Mouse (Mus musculus) layer of hippocampus, adult 9-10 months (tissue): ENCODE results near the gene Gm49369.
"Not testable (repeated sequence)": the region's sequence is repeated elsewhere in the genome, so short reads cannot be mapped to it uniquely, and the experiment has no call there.

Source experiments
- DNase-seq: peaks from one replicate; pipeline ENCODE4 v3.0.0; 2022; ENCODE audit warnings: low spot score

Gm49369 gene

GRCm38 (mm10) chr7:142382567-142382966, at the start of gene Gm49369:
Gm49369 (minus strand) TSS chr7:142382667.
- no peak for DNase-seq

- DNase-seq = no peak
Measured at GRCm38 (mm10) chr7:142431106-142431505, 48.6 kb upstream of the Gm49369 start.

- no peak for DNase-seq
Measured at GRCm38 (mm10) chr7:142430160-142430678, 47.8 kb upstream of the Gm49369 start.

- DNase-seq = no peak
Measured at GRCm38 (mm10) chr7:142428213-142428612, 45.7 kb upstream of the Gm49369 start.

- no peak for DNase-seq
Measured at GRCm38 (mm10) chr7:142425641-142426213, 43.3 kb upstream of the Gm49369 start.

- DNase-seq = no peak
Measured at GRCm38 (mm10) chr7:142421826-142422225, 39.4 kb upstream of the Gm49369 start.

- no peak for DNase-seq
Measured at GRCm38 (mm10) chr7:142419887-142420286, 37.4 kb upstream of the Gm49369 start.

- no peak for DNase-seq
Measured at GRCm38 (mm10) chr7:142418679-142419078, 36.2 kb upstream of the Gm49369 start.

- no peak for DNase-seq
Measured at GRCm38 (mm10) chr7:142418027-142418426, 35.6 kb upstream of the Gm49369 start.

GRCm38 (mm10) chr7:142416225-142416624, 33.8 kb upstream of the Gm49369 start:
- DNase-seq = no peak

GRCm38 (mm10) chr7:142415314-142415713, 32.8 kb upstream of the Gm49369 start:
- DNase-seq = no peak

- no peak for DNase-seq
Measured at GRCm38 (mm10) chr7:142413285-142413684, 30.8 kb upstream of the Gm49369 start.

- DNase-seq = no peak
Measured at GRCm38 (mm10) chr7:142409603-142410002, 27.1 kb upstream of the Gm49369 start.

GRCm38 (mm10) chr7:142408686-142409085, 26.2 kb upstream of the Gm49369 start:
- no peak for DNase-seq

- DNase-seq = no peak
Measured at GRCm38 (mm10) chr7:142407935-142408334, 25.5 kb upstream of the Gm49369 start.

GRCm38 (mm10) chr7:142405134-142405533, 22.7 kb upstream of the Gm49369 start:
- not testable (repeated sequence) for DNase-seq

- DNase-seq = no peak
Measured at GRCm38 (mm10) chr7:142403591-142403990, 21.1 kb upstream of the Gm49369 start.

GRCm38 (mm10) chr7:142400750-142401142, 18.3 kb upstream of the Gm49369 start:
- DNase-seq = no peak

GRCm38 (mm10) chr7:142400112-142400749, 17.8 kb upstream of the Gm49369 start:
- DNase-seq = no peak

- DNase-seq = no peak
Measured at GRCm38 (mm10) chr7:142399250-142399649, 16.8 kb upstream of the Gm49369 start.

GRCm38 (mm10) chr7:142398052-142398451, 15.6 kb upstream of the Gm49369 start:
- DNase-seq = no peak

GRCm38 (mm10) chr7:142396611-142397010, 14.1 kb upstream of the Gm49369 start:
- DNase-seq = no peak

- DNase-seq = no peak
Measured at GRCm38 (mm10) chr7:142395472-142395871, 13.0 kb upstream of the Gm49369 start.
